Mouse (Mus musculus) cerebellum, adult 2 months (tissue): ENCODE data around the gene 6430571L13Rik.

ENCODE experiments used
- CTCF ChIP-seq: fragments of 200-500 bp; IDR thresholded peaks from 2 replicates; pipeline ENCODE4 v1.5.1; 2011; ENCODE audit warnings: low read depth, mild to moderate bottlenecking, control low read depth, low read length, moderate library complexity, borderline replicate concordance; ENCODE audit not compliant: insufficient read depth
- POLR2A ChIP-seq: fragments of 200-500 bp; IDR thresholded peaks from 2 replicates; pipeline ENCODE4 v1.6.1; 2011; ENCODE audit warnings: low read length, control low read depth, borderline replicate concordance; ENCODE audit not compliant: insufficient read depth

- TF ChIP-seq CTCF (no peak), POLR2A (no peak)
These were observed 14.5 kb upstream of the 6430571L13Rik start for GRCm38 (mm10) chr9:107325904-107326303.
